Mouse (Mus musculus) hindbrain, embryonic 15.5 days (tissue): Measurements from ENCODE around the gene Trip4. TPM values are rescaled to one million over a fixed set of nuclear protein-coding genes. Genes with fewer than 3 reads are reported as not detected.

ENCODE experiments used
- ATAC-seq: fragments of 200-750 bp; cut with Nextera tagmentation; 2 replicates; pipeline ENCODE4 v1.8.0; 2017; ENCODE audit warnings: low read depth, moderate number of reproducible peaks, moderate TSS enrichment; ENCODE audit not compliant: low FRiP score
- H3K27ac ChIP-seq: fragments of 300-500 bp; sonication (generic); replicated peaks from 2 replicates; pipeline ENCODE4 v1.5.1; 2015; ENCODE audit warnings: mild to moderate bottlenecking, inconsistent platforms
- H3K27me3 ChIP-seq: fragments of 300-500 bp; sonication (generic); 2 replicates; pipeline ENCODE4 v1.6.1; 2015; ENCODE audit warnings: control low read depth, inconsistent platforms
- H3K36me3 ChIP-seq: fragments of 300-500 bp; sonication (generic); 2 replicates; pipeline ENCODE4 v1.6.1; 2015; ENCODE audit warnings: control low read depth, inconsistent platforms
- H3K4me1 ChIP-seq: fragments of 300-500 bp; sonication (generic); replicated peaks from 2 replicates; pipeline ENCODE4 v1.6.1; 2015; ENCODE audit warnings: control low read depth, inconsistent platforms
- H3K4me2 ChIP-seq: fragments of 300-500 bp; sonication (generic); 2 replicates; pipeline ENCODE4 v1.6.1; 2015; ENCODE audit warnings: moderate library complexity, mild to moderate bottlenecking, inconsistent platforms
- H3K4me3 ChIP-seq: fragments of 300-500 bp; sonication (generic); 2 replicates; pipeline ENCODE4 v1.5.1; 2015; ENCODE audit warnings: mild to moderate bottlenecking, inconsistent platforms
- H3K9ac ChIP-seq: fragments of 300-500 bp; sonication (generic); 2 replicates; pipeline ENCODE4 v1.6.1; 2015; ENCODE audit warnings: inconsistent platforms
- H3K9me3 ChIP-seq: fragments of 300-500 bp; sonication (generic); 2 replicates; pipeline ENCODE4 v1.6.1; 2016; ENCODE audit warnings: control low read depth, inconsistent platforms
- WGBS: fragments of 180-500 bp; shearing (Covaris S2); methylation state at CpG from one replicate; pipeline ENCODE4 v1.1.7; 2015; 5-methylcytosine and 5-hydroxymethylcytosine counted together
- polyA plus RNA-seq: library from polyadenylated mRNA; unstranded; fragments of >200 nt; fragmentation: Nextera tagmentation; extraction: Ambion mirVana; gene quantifications from 2 replicates; pipeline ENCODE4 v1.2.1, GENCODE M21; 2015

The Trip4 gene
- polyA plus RNA-seq, 1 experiment from 2014 or later, result 31.6 TPM

DNA sequence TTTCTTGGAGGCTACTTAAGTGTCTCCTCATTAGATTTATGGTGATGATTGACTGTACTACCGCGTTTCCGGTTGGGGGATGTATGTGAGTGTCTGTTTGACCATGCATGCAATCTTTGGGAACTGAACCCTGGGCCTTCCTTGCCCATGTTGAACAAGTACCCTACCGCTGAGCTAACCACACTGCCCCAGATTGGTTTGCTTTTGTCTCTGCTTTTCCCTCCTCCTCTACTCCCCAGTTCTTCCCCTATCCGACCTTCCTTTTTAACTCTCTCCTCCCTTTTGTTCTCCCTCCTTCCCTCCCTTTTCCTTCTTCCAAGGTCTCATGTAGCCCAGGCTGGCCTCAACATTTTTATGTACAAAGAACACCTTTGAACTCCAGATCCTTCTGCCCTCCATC, 17.5 kb downstream of the Trip4 start:
- Histone ChIP-seq H3K4me1 (peaks cover 10% of the 10 kb centered on the region), H3K36me3 (0 out of 2 replicates have a peak, but pooled peaks cover 6% of the 10 kb centered on the region), H3K4me3 (peak overlapping the region; percentile 44), H3K9ac (no peak overlapping the region), H3K9me3 (no peaks in the 10 kb centered on the region), H3K4me2 (peak overlapping the region; percentile 90), H3K27me3 (no peaks in the 10 kb centered on the region), H3K27ac (no peak overlapping the region)
- WGBS, result 4% methylated on average over 5 of the region's 5 CpGs
- ATAC-seq, result no peak

GRCm38 (mm10) chr9:65890143-65890628, 18.4 kb downstream of the Trip4 start, which contains the start of gene Pclaf:
Pclaf (plus strand) TSS chr9:65890237.
- peaks cover 13% of the 10 kb centered on the region for H3K4me1 ChIP-seq
- H3K27ac ChIP-seq, result no peak within 1 kb of the TSS
- no peaks in the 10 kb centered on the region for H3K9me3 ChIP-seq
- H3K4me2 ChIP-seq, result peak within 1 kb of the TSS; percentile 90
- WGBS, result under 1% methylated on average over 21 of the region's 21 CpGs
- H3K27me3 ChIP-seq, result no peaks in the 10 kb centered on the region
- peak; percentile 91 for ATAC-seq
- H3K9ac ChIP-seq, result 0 out of 2 replicates have a peak within 1 kb of the TSS, but pooled peaks have one; percentile 22
- 0 out of 2 replicates have a peak, but pooled peaks cover 4% of the 10 kb centered on the region for H3K36me3 ChIP-seq
- H3K4me3 ChIP-seq, result peak within 1 kb of the TSS; percentile 44

GRCm38 (mm10) chr9:65884564-65885315, 23.9 kb downstream of the Trip4 start:
- peak; percentile 96 for ATAC-seq
- H3K27ac ChIP-seq, result peak overlapping the region; percentile 74
- peaks cover 12% of the 10 kb centered on the region for H3K4me1 ChIP-seq
- H3K4me3 ChIP-seq, result peak overlapping the region; percentile 67
- peak overlapping the region; percentile 72 for H3K4me2 ChIP-seq
- peak overlapping the region; percentile 54 for H3K9ac ChIP-seq
- no peaks in the 10 kb centered on the region for H3K36me3 ChIP-seq
- under 1% methylated on average over 37 of the region's 37 CpGs for WGBS
- H3K9me3 ChIP-seq, result no peaks in the 10 kb centered on the region
- H3K27me3 ChIP-seq, result no peaks in the 10 kb centered on the region

DNA sequence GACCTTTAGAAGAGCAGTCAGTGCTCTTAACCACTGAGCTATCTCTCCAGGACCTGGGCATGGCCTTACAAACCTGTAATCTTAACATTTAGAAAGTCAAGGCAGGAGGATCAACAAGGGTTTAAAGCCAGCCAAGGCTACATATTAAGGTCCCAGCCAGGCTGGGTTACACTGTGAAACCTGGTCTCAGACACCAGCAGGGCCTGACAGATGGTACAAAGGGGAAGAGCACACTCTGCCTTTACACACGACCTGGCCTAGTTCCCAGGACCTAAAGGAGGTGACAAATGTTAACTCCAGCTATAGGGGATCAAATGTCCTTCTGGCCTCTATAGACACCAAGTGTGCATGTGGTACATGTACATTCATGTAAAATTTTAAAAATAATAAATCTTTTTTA, 48.9 kb downstream of the Trip4 start:
- Histone ChIP-seq H3K9ac (no peak overlapping the region), H3K4me2 (no peak overlapping the region), H3K9me3 (no peaks in the 10 kb centered on the region), H3K4me1 (no peaks in the 10 kb centered on the region), H3K4me3 (no peak overlapping the region), H3K27me3 (no peaks in the 10 kb centered on the region), H3K27ac (no peak overlapping the region), H3K36me3 (peaks cover 40% of the 10 kb centered on the region)
- 45% methylated on average over 1 of the region's 1 CpGs for WGBS
- no peak for ATAC-seq

DNA sequence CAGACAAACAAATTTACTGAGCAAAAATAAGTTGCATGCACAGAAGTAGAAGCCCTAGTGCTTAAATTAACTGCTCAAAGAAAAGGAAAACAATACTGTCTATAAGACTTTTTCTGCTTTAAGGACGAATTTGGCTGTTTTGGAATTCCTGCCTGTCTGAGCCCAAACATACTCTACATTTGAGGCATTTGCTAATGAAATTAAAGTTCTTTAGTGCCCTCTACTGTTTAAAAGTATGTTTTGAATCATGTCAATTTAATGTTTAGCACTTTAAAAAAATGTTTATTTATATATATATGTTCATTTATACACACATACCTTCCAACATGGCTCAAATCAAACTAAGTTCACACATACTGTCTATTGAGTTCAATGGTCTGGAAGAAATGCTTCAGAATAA, 58.4 kb downstream of the Trip4 start:
- Histone ChIP-seq H3K27ac (no peak overlapping the region), H3K4me2 (no peak overlapping the region), H3K4me3 (no peak overlapping the region), H3K9ac (no peak overlapping the region), H3K9me3 (no peaks in the 10 kb centered on the region), H3K36me3 (peaks cover 20% of the 10 kb centered on the region), H3K4me1 (peaks cover 15% of the 10 kb centered on the region), H3K27me3 (no peaks in the 10 kb centered on the region)
- 24% methylated on average over 1 of the region's 1 CpGs for WGBS
- no peak for ATAC-seq

GRCm38 (mm10) chr9:65848154-65848553, 60.4 kb downstream of the Trip4 start:
- no peak for ATAC-seq
- Histone ChIP-seq H3K9ac (no peak overlapping the region), H3K27me3 (no peaks in the 10 kb centered on the region), H3K36me3 (peaks cover 9% of the 10 kb centered on the region), H3K4me3 (no peak overlapping the region), H3K4me1 (peaks cover 25% of the 10 kb centered on the region), H3K9me3 (no peaks in the 10 kb centered on the region), H3K27ac (no peak overlapping the region), H3K4me2 (no peak overlapping the region)

DNA sequence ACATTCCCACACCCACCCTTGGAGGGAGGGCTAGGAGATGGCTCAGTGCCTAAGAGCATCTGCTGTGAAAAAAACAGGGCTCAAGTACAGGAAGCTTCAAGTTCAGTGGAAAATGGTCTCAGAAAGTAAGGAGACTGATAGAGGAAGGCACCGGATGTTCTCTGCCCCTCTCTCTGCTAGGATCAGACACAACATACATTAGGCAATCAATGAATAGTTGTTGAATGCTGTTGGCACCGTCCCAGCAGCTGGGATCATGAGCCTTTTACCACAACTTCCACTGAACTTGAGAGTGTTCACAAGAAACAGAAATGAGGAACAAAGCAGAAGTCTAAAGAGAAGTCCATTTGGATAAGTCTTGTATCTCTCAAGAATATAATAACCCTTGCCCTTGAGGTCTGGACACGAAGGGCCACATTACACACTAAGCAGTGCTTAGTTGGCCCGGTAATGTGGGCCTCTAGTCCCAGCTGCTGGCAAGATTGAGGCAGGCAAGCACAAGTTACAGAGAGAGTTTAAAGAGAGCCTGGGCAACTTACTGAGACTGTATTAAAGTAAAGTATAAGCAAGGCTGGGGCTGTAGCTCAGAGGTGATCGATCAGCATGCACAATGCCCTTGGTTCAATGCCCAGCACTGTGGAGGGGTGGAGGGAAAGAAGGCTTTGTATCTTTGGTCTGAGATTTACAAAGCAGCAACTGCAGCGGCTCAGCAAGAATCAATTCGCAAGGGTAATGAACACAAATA, 64.0 kb downstream of the Trip4 start:
- H3K9ac ChIP-seq, result no peak overlapping the region
- peak; percentile 42; the same call in 1 of the 2 replicates for ATAC-seq
- no peaks in the 10 kb centered on the region for H3K36me3 ChIP-seq
- peak overlapping the region; percentile 58 for H3K27ac ChIP-seq
- H3K27me3 ChIP-seq, result no peaks in the 10 kb centered on the region
- WGBS, result 41% methylated on average over 7 of the region's 7 CpGs
- no peak overlapping the region for H3K4me2 ChIP-seq
- H3K4me1 ChIP-seq, result peaks cover 25% of the 10 kb centered on the region
- H3K4me3 ChIP-seq, result no peak overlapping the region
- no peaks in the 10 kb centered on the region for H3K9me3 ChIP-seq

DNA sequence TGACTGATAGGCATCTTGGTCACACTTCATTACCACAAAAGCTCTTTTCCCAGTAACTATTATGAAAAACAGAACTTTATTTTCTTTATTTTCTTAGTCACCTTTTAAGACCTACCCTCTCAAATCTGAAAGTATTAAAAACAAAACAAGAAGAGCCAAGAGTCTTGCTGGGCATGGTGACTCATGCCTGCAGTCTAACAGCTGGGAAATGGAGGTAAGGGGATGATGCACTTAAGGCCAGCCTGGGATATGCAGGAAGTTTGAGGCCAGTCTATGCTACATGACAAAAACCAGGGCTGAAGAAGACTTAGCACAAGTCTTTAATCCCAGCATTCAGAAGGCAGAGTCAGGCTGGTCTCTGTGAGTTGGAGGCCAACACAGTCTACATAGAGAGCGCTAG, 68.8 kb downstream of the Trip4 start:
- no peak overlapping the region for H3K9ac ChIP-seq
- no peak overlapping the region for H3K27ac ChIP-seq
- H3K9me3 ChIP-seq, result no peaks in the 10 kb centered on the region
- no peak for ATAC-seq
- H3K36me3 ChIP-seq, result peaks cover 9% of the 10 kb centered on the region; the same call in 1 of the 2 replicates
- WGBS, result 97% methylated on average over 1 of the region's 1 CpGs
- H3K27me3 ChIP-seq, result no peaks in the 10 kb centered on the region
- no peak overlapping the region for H3K4me3 ChIP-seq
- peaks cover 7% of the 10 kb centered on the region for H3K4me1 ChIP-seq
- no peak overlapping the region for H3K4me2 ChIP-seq

- Histone ChIP-seq H3K27ac (no peak overlapping the region), H3K4me1 (peaks cover 8% of the 10 kb centered on the region; the same call in 1 of the 2 replicates), H3K4me3 (no peak overlapping the region), H3K4me2 (no peak overlapping the region), H3K36me3 (peaks cover 9% of the 10 kb centered on the region; the same call in 1 of the 2 replicates), H3K27me3 (no peaks in the 10 kb centered on the region), H3K9ac (no peak overlapping the region), H3K9me3 (no peaks in the 10 kb centered on the region)
- no peak for ATAC-seq
Measured at GRCm38 (mm10) chr9:65836916-65837315, 71.7 kb downstream of the Trip4 start.

DNA sequence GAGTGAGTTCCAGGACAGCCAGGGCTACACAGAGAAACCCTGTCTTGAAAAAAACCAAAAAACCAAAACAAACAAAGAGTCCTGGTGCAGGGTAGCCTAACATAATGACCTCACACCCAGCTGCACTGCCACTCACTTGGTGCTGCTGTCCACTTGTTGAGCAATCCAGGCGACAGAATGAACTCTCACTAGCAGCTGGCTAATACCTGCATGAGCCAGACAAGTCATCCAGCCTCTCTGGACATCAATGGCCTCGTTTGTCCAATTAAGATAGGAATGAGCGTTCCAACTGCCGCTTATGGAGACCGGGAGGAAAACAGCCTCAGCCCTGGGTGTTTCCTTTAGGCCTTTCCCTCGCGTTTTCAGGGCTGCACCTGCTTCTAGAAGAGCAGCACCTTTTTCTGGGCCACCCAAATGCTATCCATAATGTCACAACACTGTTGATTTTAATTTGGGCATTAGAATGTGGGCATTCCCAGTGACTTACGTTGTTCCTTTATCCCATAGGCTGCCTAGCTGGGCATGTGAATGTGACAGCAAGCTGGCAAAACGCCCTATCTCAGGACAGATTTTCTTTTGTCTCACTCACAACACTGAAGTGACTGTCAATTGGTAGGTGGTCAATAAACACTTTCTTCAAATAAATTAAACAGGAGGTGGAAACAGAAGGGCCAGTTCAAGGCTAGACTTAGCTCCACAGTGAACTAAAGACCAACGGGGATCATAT, 73.8 kb downstream of the Trip4 start:
- ATAC-seq, result no peak
- no peak overlapping the region for H3K27ac ChIP-seq
- H3K9ac ChIP-seq, result no peak overlapping the region

GRCm38 (mm10) chr9:65833640-65834039, 75.0 kb downstream of the Trip4 start:
- Histone ChIP-seq H3K9me3 (no peaks in the 10 kb centered on the region), H3K9ac (no peak overlapping the region), H3K27me3 (no peaks in the 10 kb centered on the region), H3K4me1 (peaks cover 10% of the 10 kb centered on the region), H3K27ac (no peak overlapping the region), H3K4me2 (no peak overlapping the region), H3K4me3 (no peak overlapping the region), H3K36me3 (peaks cover 9% of the 10 kb centered on the region; the same call in 1 of the 2 replicates)
- ATAC-seq, result no peak

More for the DNA sequence above, 73.8 kb downstream of the Trip4 start:
- H3K4me1 ChIP-seq, result peaks cover 8% of the 10 kb centered on the region; the same call in 1 of the 2 replicates
- no peak overlapping the region for H3K4me2 ChIP-seq
- no peaks in the 10 kb centered on the region for H3K9me3 ChIP-seq
- no peaks in the 10 kb centered on the region for H3K27me3 ChIP-seq
- no peak overlapping the region for H3K4me3 ChIP-seq
- WGBS, result 46% methylated on average over 10 of the region's 10 CpGs
- peaks cover 9% of the 10 kb centered on the region; the same call in 1 of the 2 replicates for H3K36me3 ChIP-seq
